Mouse (Mus musculus): Measurements from ENCODE around the gene Gm49358.

Gm49358 gene

DNA sequence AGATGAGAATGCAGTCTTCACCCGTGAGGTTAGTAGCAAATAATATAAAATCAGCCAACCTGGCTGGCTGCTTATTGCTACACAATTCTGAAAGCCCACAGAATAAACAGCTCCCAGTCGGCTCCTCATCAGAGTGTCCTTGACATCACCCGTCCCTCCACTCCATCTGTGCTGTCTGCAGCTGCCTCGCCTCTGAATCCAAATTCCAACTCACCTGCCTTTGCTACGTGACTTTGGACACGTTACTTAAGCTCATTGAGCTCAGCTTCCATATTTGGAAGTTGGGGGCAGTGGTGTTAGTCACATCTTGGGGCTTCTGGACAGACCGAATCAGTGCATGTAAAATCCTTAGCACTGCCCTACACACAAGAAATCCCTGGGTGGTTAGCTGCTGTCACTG lies 108.3 kb downstream of the Gm49358 start:
- in situ Hi-C loops (cut with MboI, MseI) = no loop called here

DNA sequence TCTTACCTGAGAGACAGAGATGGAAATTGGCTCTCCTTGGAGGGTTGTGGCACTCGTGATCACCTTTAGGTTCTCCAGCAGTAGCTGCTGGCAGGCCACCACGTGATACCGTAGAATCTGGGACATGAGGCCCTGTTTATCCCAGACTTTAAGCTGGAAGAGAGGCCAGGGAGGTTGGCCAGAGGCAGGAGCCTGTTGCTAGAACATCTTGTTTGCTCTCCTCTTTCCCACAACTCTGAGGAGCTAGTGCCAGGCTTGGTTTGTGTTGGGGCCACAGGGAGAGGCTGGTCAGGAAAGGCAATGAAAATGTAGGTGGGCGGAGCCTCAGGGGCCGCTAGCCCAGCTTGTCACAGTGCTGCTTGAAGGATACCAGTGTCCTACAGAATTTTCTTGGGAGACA lies 108.8 kb downstream of the Gm49358 start:
- in situ Hi-C loops (cut with MboI, MseI) = no loop called here

DNA sequence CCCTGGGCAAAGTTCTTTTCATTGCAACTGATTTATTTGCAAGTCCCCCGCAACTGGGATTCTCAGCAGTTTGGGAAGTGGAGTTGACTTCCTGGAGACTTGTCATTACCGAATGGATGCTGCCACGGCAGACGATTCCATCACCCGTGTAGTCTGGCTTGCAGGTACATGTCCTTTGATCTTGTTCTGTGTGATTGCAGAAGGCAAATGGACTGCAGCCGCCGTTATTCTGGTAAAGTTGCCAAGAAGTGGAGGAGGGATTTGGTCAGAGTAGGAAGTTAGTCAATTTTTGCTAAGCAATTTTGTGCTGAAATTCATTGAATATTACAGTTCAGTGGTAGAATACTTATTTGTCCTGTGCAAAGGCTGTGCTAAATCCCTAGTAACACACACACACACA lies 114.9 kb downstream of the Gm49358 start:
- in situ Hi-C loops (cut with MboI, MseI) = no loop called here

DNA sequence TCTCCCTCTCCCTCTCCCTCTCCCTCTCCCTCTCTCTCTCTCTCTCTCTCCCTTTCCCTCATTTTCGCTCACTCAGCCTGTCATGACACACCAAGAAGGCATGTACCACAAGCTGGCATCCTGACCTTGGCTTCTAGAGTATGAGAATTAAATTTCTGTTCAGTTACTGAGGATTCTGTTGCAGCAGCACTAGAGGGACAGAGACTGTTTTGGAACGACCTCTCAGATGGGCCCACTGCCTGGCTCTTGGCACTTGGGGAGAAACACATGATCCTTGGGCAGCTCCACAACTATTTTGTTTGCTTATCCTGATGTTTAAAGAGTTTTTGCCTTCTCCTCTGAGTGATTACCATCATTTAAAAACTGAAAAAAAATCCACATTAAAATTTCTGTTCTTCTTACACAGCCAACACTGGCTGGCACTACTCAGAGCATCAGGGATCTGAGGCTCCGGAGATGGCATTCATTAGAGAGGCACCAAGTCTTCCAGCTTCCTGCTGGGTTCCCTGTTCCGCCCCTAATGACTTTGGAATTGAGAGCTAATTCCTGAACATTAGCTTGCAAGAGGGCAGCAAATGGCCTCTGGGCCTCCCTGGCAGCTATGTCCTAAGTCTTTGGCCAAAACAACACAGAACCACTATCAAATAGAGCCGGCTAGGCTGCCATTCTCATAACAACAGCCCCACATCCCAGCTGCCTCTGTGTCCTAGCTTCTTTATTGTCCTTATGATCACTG lies 116.5 kb downstream of the Gm49358 start:
- in situ Hi-C loops (cut with MboI, MseI) = no loop called here

DNA sequence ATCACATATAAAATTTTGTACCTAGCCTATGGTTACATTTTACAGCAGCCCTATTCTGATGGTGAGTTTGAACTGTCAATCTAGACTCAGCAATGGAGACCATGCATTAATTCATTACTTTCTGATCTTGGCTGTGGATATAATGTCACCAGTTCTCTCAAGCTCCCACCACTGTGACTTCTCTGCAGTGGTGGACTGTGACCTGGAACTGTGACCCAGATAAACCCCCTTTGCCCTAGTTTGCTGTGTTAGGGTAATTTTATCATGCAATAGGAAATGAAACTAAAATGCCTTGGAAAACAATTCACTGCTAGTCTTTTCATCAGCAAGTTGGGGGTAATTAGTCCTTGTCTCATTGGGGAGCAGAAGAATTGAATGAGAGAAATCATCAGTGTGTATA lies 117.7 kb downstream of the Gm49358 start:
- in situ Hi-C loops (cut with MboI, MseI) = no loop called here
